Mouse (Mus musculus) spleen, adult 2 months (tissue): ENCODE results near the gene Ddx47. TPM values are rescaled to one million over a fixed set of nuclear protein-coding genes. Genes with fewer than 3 reads are reported as not detected.

Experiments
- DNase-seq, 2 experiments: peaks; one replicate each; pipeline versions ENCODE4 v3.0.0 to v3.0.0-alpha.2; 2012 to 2021; ENCODE audit warnings: low spot score in 2 of 2, low read depth in 1 of 2
- H3K27ac ChIP-seq: fragments of 200-500 bp; 2 replicates; pipeline ENCODE4 v1.5.1; 2012; ENCODE audit warnings: low read length, inconsistent platforms; ENCODE audit not compliant: insufficient read depth
- H3K27me3 ChIP-seq: fragments of 200-500 bp; 2 replicates; pipeline ENCODE4 v1.6.1; 2012; ENCODE audit warnings: mild to moderate bottlenecking, moderate library complexity, low read length, inconsistent platforms; ENCODE audit not compliant: control insufficient read depth, insufficient read depth
- H3K36me3 ChIP-seq: fragments of 200-500 bp; 2 replicates; pipeline ENCODE4 v1.6.1; 2012; ENCODE audit warnings: mild to moderate bottlenecking, low read length, inconsistent platforms; ENCODE audit not compliant: control insufficient read depth, insufficient read depth
- H3K4me1 ChIP-seq: fragments of 200-500 bp; 2 replicates; pipeline ENCODE4 v1.6.1; 2011; ENCODE audit warnings: inconsistent platforms; ENCODE audit not compliant: control insufficient read depth, insufficient read depth, insufficient read length
- H3K4me3 ChIP-seq: fragments of 200-500 bp; 2 replicates; pipeline ENCODE4 v1.5.1; 2011; ENCODE audit warnings: mild to moderate bottlenecking, inconsistent platforms; ENCODE audit not compliant: insufficient read depth, insufficient read length; ENCODE audit errors: extremely low read depth
- CTCF ChIP-seq: fragments of 200-500 bp; IDR thresholded peaks from 2 replicates; pipeline ENCODE4 v1.5.1; 2011; ENCODE audit warnings: mild to moderate bottlenecking, inconsistent platforms; ENCODE audit not compliant: insufficient read depth, insufficient read length, insufficient replicate concordance; ENCODE audit errors: extremely low read depth
- POLR2A ChIP-seq: fragments of 200-500 bp; IDR thresholded peaks from 2 replicates; pipeline ENCODE4 v1.6.1; 2011; ENCODE audit warnings: low read depth, low read length, inconsistent platforms
- WGBS: fragments of 180-500 bp; shearing (Covaris S2); methylation state at CpG from one replicate; pipeline ENCODE4 v1.1.7; 2018; 5-methylcytosine and 5-hydroxymethylcytosine counted together
- polyA plus RNA-seq: library from polyadenylated mRNA; depleted of rRNA; stranded (reverse); fragments of >200 nt; gene quantifications from 2 replicates; pipeline ENCODE4 v1.2.3, GENCODE M21; 2012

The Ddx47 gene
- polyA plus RNA-seq, 1 experiment = 34.6 TPM

DNA sequence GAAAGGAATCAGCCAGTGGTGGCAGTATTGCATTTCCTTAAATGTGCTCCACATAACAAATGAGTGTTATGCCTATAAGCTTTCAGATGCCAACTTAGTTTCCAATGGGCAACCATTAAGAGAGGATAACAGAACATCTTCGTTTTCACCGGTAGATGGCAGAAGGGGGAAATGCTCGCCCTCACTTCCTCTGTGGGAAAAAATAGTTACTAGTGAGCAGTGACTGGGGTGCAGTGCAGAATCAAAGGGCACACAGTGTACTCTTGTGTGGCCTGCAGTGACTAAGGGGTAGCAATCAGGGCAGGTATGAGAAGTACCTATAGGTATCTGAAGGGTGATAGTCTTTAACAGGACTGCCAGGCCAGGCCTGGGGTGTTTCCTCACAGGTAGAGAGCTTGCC is 14.8 kb downstream of the Ddx47 start:
- Histone ChIP-seq H3K4me3 (no peak overlapping the region), H3K27me3 (no peaks in the 10 kb centered on the region), H3K27ac (no peak overlapping the region), H3K36me3 (peaks cover 19% of the 10 kb centered on the region), H3K4me1 (no peaks in the 10 kb centered on the region)
- WGBS = 5% methylated on average over 3 of the region's 3 CpGs
- DNase-seq = no peak
- TF ChIP-seq CTCF (peak; percentile 7; the same call in 1 of the 2 replicates), POLR2A (no peak)

DNA sequence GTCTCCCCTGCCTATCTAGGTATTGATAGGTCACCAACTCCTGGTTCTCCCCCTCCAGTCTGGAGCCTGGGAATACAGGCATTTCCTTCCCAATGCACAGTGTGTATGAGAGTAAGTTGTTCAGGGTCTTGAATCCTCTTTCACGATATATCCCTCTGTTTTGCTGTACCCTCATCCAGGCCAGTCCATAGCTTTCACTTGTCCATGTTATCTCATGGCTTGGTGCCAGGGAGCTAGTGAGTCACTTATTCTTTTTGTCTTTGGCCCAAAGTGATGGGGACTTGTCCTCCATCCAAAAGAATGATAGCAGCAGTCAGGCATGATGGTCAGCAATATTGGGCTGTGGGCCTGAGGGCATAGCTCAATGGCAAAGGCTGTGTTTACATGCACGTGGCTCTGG is 15.3 kb downstream of the Ddx47 start:
- H3K36me3 ChIP-seq = peaks cover 14% of the 10 kb centered on the region
- DNase-seq = no peak
- H3K4me3 ChIP-seq = no peak overlapping the region
- WGBS = 88% methylated on average over 2 of the region's 2 CpGs
- TF ChIP-seq POLR2A (no peak), CTCF (no peak)
- no peaks in the 10 kb centered on the region for H3K4me1 ChIP-seq
- no peaks in the 10 kb centered on the region for H3K27me3 ChIP-seq
- H3K27ac ChIP-seq = no peak overlapping the region

DNA sequence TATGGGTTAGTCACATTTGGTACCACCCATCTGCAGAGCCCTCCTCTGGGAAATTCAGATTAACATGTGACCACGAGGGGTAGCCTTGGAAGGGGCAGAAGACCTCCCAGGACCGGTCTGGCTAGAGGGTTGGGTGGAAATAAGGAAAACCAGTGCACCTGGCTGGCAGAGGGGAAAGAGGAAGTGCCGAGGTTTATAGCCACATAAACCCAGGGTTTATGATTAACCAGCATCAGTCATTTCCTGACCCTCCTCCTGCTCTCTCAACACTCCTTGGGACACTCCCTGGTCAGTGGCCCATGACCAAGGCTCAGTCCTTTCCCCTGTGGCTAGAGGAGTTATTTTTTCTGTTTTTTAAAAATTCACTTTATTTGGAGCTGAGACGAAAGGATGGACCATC is 17.8 kb downstream of the Ddx47 start:
- TF ChIP-seq CTCF (no peak), POLR2A (no peak)
- H3K27me3 ChIP-seq = no peaks in the 10 kb centered on the region
- no peaks in the 10 kb centered on the region for H3K4me1 ChIP-seq
- H3K27ac ChIP-seq = no peak overlapping the region
- no peaks in the 10 kb centered on the region; the same call in 1 of the 2 replicates for H3K36me3 ChIP-seq
- WGBS = 22% methylated on average over 4 of the region's 4 CpGs
- DNase-seq = no peak
- H3K4me3 ChIP-seq = no peak overlapping the region

DNA sequence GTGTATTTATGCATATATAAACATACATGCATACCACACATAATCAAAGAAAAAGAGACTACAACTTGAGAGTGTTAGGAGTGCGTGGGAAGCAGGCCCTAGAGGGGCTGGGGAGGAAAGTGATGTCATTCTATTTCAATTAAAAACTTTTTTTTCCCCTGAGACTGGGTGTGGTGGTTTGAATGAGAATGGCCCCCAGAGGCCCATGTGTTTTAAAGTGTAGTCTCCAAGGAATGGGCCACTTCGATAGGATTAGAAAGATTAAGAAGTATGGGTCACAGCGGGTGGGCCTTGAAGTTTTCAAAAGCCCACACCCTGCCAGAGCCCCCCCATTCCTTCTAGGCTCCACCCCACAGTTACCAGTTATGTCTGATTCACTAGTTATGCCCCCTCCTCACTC is 27.3 kb downstream of the Ddx47 start:
- no peak overlapping the region for H3K27ac ChIP-seq
- no peak for DNase-seq
- no peak overlapping the region for H3K4me3 ChIP-seq
- WGBS = 64% methylated on average over 3 of the region's 3 CpGs
- no peaks in the 10 kb centered on the region for H3K4me1 ChIP-seq
- H3K27me3 ChIP-seq = no peaks in the 10 kb centered on the region
- TF ChIP-seq CTCF = no peak
- TF ChIP-seq POLR2A = no peak
- H3K36me3 ChIP-seq = no peaks in the 10 kb centered on the region

DNA sequence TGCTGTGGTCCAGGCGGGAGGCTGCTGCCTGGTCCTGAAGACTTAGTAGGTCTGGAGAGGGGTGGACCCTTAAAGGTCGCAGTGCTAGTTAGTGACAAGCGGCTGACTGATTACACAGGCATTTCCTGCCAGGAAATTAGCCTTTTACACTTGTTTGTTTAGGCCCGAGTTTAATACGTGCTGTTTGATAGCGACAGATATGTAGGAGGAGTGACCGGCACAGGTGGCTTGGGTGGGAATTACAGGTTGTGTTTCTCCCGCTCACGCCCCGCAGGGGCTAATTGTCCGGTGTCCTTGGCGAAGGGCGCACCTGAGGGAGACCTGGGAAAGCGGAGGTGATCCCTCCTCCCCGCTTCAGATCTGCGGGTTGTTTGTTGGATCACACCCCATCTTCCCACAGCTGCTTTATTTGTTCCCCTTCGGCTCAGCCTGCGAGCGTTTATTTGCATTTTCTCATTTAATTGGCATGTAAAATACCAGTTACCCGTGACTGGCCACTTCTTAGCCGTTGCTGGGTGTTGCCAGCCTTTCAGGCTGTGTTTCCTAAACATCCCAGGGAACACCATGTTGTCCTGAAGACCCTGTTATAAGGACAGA is 29.0 kb downstream of the Ddx47 start:
- no peak for TF ChIP-seq POLR2A
- TF ChIP-seq CTCF = no peak
- H3K4me3 ChIP-seq = no peak overlapping the region

DNA sequence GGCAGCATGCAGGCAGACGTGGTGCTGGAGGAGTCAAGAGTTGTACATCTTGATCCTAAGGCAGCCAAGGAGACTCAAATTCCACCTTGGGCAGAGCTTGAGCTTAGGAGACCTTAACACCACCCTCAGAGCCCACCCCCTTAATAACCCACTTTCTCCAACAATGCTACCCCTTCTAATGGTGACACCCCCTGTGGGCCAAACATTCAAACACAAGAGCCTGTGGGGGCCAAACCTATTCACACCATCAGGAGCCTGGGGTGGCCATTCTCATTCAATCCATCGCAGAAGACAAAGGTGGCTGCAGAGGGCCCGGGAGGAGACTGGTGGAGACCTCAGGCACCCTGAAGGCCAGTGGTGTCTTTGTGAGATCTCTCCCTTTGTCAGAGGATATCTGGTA is 30.5 kb downstream of the Ddx47 start:
- Histone ChIP-seq H3K4me1 (no peaks in the 10 kb centered on the region), H3K36me3 (no peaks in the 10 kb centered on the region), H3K4me3 (no peak overlapping the region), H3K27me3 (no peaks in the 10 kb centered on the region), H3K27ac (no peak overlapping the region)
- no peak for DNase-seq
- no peak for TF ChIP-seq CTCF
- no peak for TF ChIP-seq POLR2A
- WGBS = 88% methylated on average over 3 of the region's 3 CpGs

More for the DNA sequence above, 29.0 kb downstream of the Ddx47 start:
- Histone ChIP-seq H3K27ac (no peak overlapping the region), H3K36me3 (no peaks in the 10 kb centered on the region), H3K4me1 (no peaks in the 10 kb centered on the region), H3K27me3 (no peaks in the 10 kb centered on the region)
- 16% methylated on average over 21 of the region's 21 CpGs for WGBS
- no peak for DNase-seq

DNA sequence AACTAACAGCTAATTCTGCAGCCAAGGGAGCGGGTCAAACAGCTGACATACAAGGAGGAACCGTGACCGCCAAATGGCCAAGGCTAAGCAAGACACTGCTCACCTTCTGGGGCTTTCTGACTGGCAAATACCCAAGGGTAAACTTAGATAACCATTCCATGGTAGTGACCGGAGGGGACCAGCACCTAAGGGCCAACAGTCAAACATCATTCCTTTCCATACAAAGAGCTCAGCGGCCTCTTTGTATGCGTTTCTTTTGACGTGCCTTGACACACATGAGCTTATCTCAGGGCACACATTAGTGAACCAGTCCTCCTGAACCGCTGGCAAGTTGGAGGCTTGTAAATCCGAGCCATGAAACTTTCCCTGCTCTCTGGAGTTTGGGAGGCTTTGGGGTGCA is 35.9 kb downstream of the Ddx47 start:
- Histone ChIP-seq H3K4me3 (no peak overlapping the region), H3K36me3 (no peaks in the 10 kb centered on the region), H3K27me3 (no peaks in the 10 kb centered on the region), H3K4me1 (no peaks in the 10 kb centered on the region), H3K27ac (no peak overlapping the region)
- no peak for DNase-seq
- 79% methylated on average over 9 of the region's 9 CpGs for WGBS
- TF ChIP-seq CTCF = no peak
- TF ChIP-seq POLR2A = no peak
